Mouse (Mus musculus): ENCODE measurements around the gene Lmf1.

Lmf1 gene

GRCm38 (mm10) chr17:25640956-25641355 is 62.1 kb downstream of the Lmf1 start:
- in situ Hi-C loops (cut with MboI, MseI) = loop anchor here (10.0 kb wide), 1 partner anchor 64 kb away; no protein-coding TSS in a partner anchor

GRCm38 (mm10) chr17:25642032-25642431 is 63.1 kb downstream of the Lmf1 start:
- in situ Hi-C loops (cut with MboI, MseI) = loop anchor here (10.0 kb wide), 1 partner anchor 63 kb away; no protein-coding TSS in a partner anchor

- in situ Hi-C loops (cut with MboI, MseI) = loop anchor here (10.0 kb wide), 1 partner anchor 61 kb away; no protein-coding TSS in a partner anchor
These were observed 64.8 kb downstream of the Lmf1 start for GRCm38 (mm10) chr17:25643517-25644294.

- in situ Hi-C loops (cut with MboI, MseI) = loop anchor here (10.0 kb wide), 1 partner anchor 60 kb away; no protein-coding TSS in a partner anchor
These were observed 65.9 kb downstream of the Lmf1 start for GRCm38 (mm10) chr17:25644761-25645160.

- in situ Hi-C loops (cut with MboI, MseI) = loop anchor here (10.0 kb wide), 1 partner anchor 59 kb away; no protein-coding TSS in a partner anchor
These were observed 66.8 kb downstream of the Lmf1 start for GRCm38 (mm10) chr17:25645661-25646060.

GRCm38 (mm10) chr17:25647901-25648300 is 69.0 kb downstream of the Lmf1 start:
- in situ Hi-C loops (cut with MboI, MseI) = loop anchor here (10.0 kb wide), 1 partner anchor 57 kb away; no protein-coding TSS in a partner anchor

GRCm38 (mm10) chr17:25648678-25649216 is 69.9 kb downstream of the Lmf1 start:
- in situ Hi-C loops (cut with MboI, MseI) = loop anchor here (10.0 kb wide), 1 partner anchor 56 kb away; no protein-coding TSS in a partner anchor

- in situ Hi-C loops (cut with MboI, MseI) = loop anchor here (25.0 kb wide), 1 partner anchor 1612 kb away; no protein-coding TSS in a partner anchor
These were observed 71.8 kb downstream of the Lmf1 start for GRCm38 (mm10) chr17:25650726-25651125.

GRCm38 (mm10) chr17:25652272-25652671 is 73.4 kb downstream of the Lmf1 start:
- in situ Hi-C loops (cut with MboI, MseI) = loop anchor here (25.0 kb wide), 1 partner anchor 1610 kb away; no protein-coding TSS in a partner anchor

GRCm38 (mm10) chr17:25656142-25656825 is 77.4 kb downstream of the Lmf1 start:
- in situ Hi-C loops (cut with MboI, MseI) = loop anchor here (25.0 kb wide), 1 partner anchor 1606 kb away; no protein-coding TSS in a partner anchor

GRCm38 (mm10) chr17:25656826-25657189 is 77.9 kb downstream of the Lmf1 start:
- in situ Hi-C loops (cut with MboI, MseI) = loop anchor here (25.0 kb wide), 1 partner anchor 1605 kb away; no protein-coding TSS in a partner anchor

GRCm38 (mm10) chr17:25663213-25663835 is 84.4 kb downstream of the Lmf1 start:
- in situ Hi-C loops (cut with MboI, MseI) = loop anchor here (25.0 kb wide), 1 partner anchor 1599 kb away; no protein-coding TSS in a partner anchor

GRCm38 (mm10) chr17:25665485-25665884 is 86.6 kb downstream of the Lmf1 start:
- in situ Hi-C loops (cut with MboI, MseI) = loop anchor here (25.0 kb wide), 1 partner anchor 1597 kb away; no protein-coding TSS in a partner anchor

- in situ Hi-C loops (cut with MboI, MseI) = loop anchor here (25.0 kb wide), 1 partner anchor 1596 kb away; no protein-coding TSS in a partner anchor
These were observed 87.0 kb downstream of the Lmf1 start for GRCm38 (mm10) chr17:25665891-25666290.

GRCm38 (mm10) chr17:25668481-25669055 is 89.7 kb downstream of the Lmf1 start:
- in situ Hi-C loops (cut with MboI, MseI) = loop anchor here (25.0 kb wide), 1 partner anchor 1594 kb away; no protein-coding TSS in a partner anchor

GRCm38 (mm10) chr17:25672982-25673381 is 94.1 kb downstream of the Lmf1 start:
- in situ Hi-C loops (cut with MboI, MseI) = loop anchor here (25.0 kb wide), 1 partner anchor 1589 kb away; no protein-coding TSS in a partner anchor

GRCm38 (mm10) chr17:25677969-25678368 is 99.1 kb downstream of the Lmf1 start:
- in situ Hi-C loops (cut with MboI, MseI) = no loop called here

- in situ Hi-C loops (cut with MboI, MseI) = no loop called here
These were observed 100.9 kb downstream of the Lmf1 start for GRCm38 (mm10) chr17:25679818-25680217.

GRCm38 (mm10) chr17:25681636-25682035 is 102.8 kb downstream of the Lmf1 start:
- in situ Hi-C loops (cut with MboI, MseI) = no loop called here

- in situ Hi-C loops (cut with MboI, MseI) = no loop called here
These were observed 107.4 kb downstream of the Lmf1 start for GRCm38 (mm10) chr17:25686323-25686722.

GRCm38 (mm10) chr17:25688922-25689321 is 110.0 kb downstream of the Lmf1 start:
- in situ Hi-C loops (cut with MboI, MseI) = no loop called here
